Mouse (Mus musculus) limb, embryonic 13.5 days (tissue): ENCODE data around the gene Mlxip. TPM values are rescaled to one million over a fixed set of nuclear protein-coding genes. Genes with fewer than 3 reads are reported as not detected.

ENCODE experiments used
- ATAC-seq: fragments of 200-750 bp; cut with Nextera tagmentation; 2 replicates; pipeline ENCODE4 v1.8.0; 2017; ENCODE audit warnings: low read depth, moderate number of reproducible peaks, moderate TSS enrichment; ENCODE audit not compliant: low FRiP score
- H3K27ac ChIP-seq: fragments of 300-500 bp; sonication (generic); 2 replicates; pipeline ENCODE4 v1.5.1; 2015; ENCODE audit warnings: inconsistent platforms, mild to moderate bottlenecking, moderate library complexity
- H3K27me3 ChIP-seq: fragments of 300-500 bp; sonication (generic); 2 replicates; pipeline ENCODE4 v1.6.1; 2015; ENCODE audit warnings: mild to moderate bottlenecking, inconsistent platforms
- H3K36me3 ChIP-seq: fragments of 300-500 bp; sonication (generic); 2 replicates; pipeline ENCODE4 v1.6.1; 2015; ENCODE audit warnings: inconsistent platforms, mild to moderate bottlenecking, moderate library complexity
- H3K4me1 ChIP-seq: fragments of 300-500 bp; sonication (generic); 2 replicates; pipeline ENCODE4 v1.6.1; 2015; ENCODE audit warnings: inconsistent platforms
- H3K4me2 ChIP-seq: fragments of 300-500 bp; sonication (generic); replicated peaks from 2 replicates; pipeline ENCODE4 v1.6.1; 2015; ENCODE audit warnings: inconsistent platforms, mild to moderate bottlenecking, moderate library complexity
- H3K4me3 ChIP-seq: fragments of 300-500 bp; sonication (generic); 2 replicates; pipeline ENCODE4 v1.5.1; 2015; ENCODE audit warnings: moderate library complexity, mild to moderate bottlenecking, inconsistent platforms
- H3K9ac ChIP-seq: fragments of 300-500 bp; sonication (generic); 2 replicates; pipeline ENCODE4 v1.6.1; 2015; ENCODE audit warnings: mild to moderate bottlenecking, inconsistent platforms
- H3K9me3 ChIP-seq: fragments of 300-500 bp; sonication (generic); 2 replicates; pipeline ENCODE4 v1.6.1; 2016; ENCODE audit warnings: inconsistent platforms
- WGBS: fragments of 180-500 bp; shearing (Covaris S2); methylation state at CpG from one replicate; pipeline ENCODE4 v1.1.7; 2015; 5-methylcytosine and 5-hydroxymethylcytosine counted together
- polyA plus RNA-seq: library from polyadenylated mRNA; unstranded; fragments of >200 nt; fragmentation: Nextera tagmentation; extraction: Ambion mirVana; gene quantifications from 2 replicates; pipeline ENCODE4 v1.2.1, GENCODE M21; 2015

Gene Mlxip
- polyA plus RNA-seq, 1 experiment from 2014 or later: 13.9 TPM

DNA sequence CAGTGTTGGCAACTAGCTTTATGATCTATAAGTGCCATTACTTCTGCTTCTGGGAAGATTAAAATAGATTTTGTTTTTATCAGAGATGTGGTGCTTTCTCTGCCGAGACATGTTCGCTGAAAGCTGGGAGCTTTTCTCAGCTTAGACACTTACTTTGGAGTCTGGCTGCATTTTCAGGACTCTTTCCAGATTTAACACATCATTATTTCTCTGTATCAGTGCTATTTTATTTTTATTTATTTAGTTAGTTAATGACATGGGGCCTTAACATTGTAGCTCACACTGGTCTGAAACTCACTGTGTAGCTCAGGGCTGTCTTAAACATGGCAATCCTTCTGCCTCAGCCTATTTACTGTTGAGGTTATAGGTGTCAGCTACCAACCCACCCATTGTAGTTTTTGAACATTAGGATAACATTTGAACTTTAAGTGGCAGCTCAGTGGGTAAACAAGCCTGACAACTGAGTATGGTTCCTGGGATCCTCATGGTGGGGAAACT is 19.3 kb downstream of the Mlxip start:
- no peak overlapping the region for H3K27ac ChIP-seq
- H3K4me3 ChIP-seq: no peak overlapping the region
- peaks cover 7% of the 10 kb centered on the region for H3K4me1 ChIP-seq
- H3K9me3 ChIP-seq: no peaks in the 10 kb centered on the region
- H3K27me3 ChIP-seq: no peaks in the 10 kb centered on the region
- no peak overlapping the region for H3K4me2 ChIP-seq
- H3K36me3 ChIP-seq: peaks cover 9% of the 10 kb centered on the region
- 80% methylated on average over 2 of the region's 2 CpGs for WGBS
- no peak overlapping the region for H3K9ac ChIP-seq
- no peak for ATAC-seq

DNA sequence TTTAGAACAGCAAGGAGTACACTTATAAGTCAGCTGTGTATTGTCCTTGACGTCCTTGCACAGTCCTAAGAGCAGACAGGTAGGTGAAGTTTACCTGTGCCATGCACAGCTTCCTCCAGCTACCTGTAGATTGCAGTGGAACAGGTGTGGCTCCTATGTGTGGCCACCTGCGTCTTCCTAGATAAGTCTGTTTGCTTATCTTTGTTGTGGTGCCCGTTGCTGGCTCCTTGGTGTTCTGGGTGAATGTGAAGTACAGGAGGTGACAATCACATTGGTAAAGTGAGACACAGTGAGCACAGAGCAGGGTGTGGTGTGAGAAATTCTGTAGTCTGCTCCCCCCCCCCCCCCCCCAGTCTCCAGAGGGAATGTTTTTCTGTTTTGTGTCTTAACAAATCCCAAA is 21.6 kb downstream of the Mlxip start:
- H3K4me3 ChIP-seq: no peak overlapping the region
- WGBS: 93% methylated on average over 3 of the region's 3 CpGs
- H3K36me3 ChIP-seq: no peaks in the 10 kb centered on the region
- no peak overlapping the region for H3K4me2 ChIP-seq
- no peaks in the 10 kb centered on the region for H3K27me3 ChIP-seq
- no peak overlapping the region for H3K9ac ChIP-seq
- no peak for ATAC-seq
- peaks cover 16% of the 10 kb centered on the region for H3K4me1 ChIP-seq
- H3K9me3 ChIP-seq: no peaks in the 10 kb centered on the region
- H3K27ac ChIP-seq: no peak overlapping the region

DNA sequence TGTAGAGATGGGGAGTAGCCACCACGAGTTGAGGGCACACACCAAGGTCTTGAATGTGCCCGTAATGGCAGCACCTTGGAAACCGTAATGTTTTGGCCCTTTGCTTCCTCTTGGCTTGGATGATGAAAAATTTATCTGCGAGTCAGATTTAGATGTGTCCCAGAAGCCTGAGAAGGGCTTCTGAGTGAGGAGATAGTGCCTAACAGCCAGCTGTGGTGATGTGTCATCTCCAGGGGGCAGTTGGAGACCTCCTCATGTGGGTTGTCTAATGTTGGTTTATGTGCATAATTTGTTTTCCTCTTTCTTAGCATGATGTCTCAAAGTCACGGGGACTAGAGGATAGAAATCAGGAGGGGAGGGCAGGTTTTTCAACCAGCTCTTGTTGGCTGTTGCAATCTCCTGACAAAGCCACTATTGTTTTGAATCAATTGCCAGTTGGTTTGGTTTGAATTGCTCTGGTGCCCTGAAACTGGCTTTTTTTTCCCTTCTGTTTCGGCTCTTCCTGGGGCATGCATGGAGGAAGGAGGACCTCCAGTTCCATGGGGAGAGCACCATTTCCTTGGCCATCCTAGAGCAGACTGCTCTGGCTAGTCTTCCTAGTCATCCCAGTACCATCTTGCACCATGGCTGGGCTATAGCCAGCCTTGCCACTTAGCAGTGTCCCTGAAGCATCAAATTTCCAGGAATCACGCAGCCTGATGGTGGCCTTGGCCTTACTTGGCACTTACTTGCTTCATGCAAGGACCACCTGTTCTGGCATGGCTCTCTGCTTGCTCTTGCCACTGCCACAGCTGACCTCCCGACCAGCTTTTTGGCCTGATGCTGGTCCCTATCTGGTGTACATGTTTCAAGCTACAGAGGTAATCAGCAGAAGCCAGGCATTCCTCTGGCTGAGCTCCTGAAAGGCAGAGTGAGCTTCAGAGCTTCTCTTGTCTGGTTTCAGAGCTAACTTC is 22.2 kb downstream of the Mlxip start:
- 80% methylated on average over 8 of the region's 8 CpGs for WGBS
- no peak overlapping the region for H3K4me2 ChIP-seq
- no peak overlapping the region for H3K4me3 ChIP-seq

DNA sequence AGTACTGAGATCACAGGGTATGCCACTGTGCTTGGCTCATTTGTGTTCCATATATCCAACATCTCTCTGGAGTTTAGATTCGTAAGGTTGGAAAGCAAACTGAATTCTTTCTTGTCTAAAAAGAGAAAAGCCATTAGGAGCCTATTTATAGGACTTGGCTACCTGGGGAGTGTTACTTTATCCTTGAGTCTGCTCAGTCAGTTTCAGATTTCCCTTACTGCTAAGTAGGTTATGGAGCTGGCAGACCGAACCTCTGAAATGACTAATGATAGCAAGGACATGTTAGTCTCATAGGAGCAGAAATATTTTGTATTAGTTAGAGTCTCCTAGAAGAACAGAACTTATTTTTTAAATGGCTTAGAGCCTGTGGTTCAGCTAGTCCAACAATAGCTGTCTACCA is 29.3 kb downstream of the Mlxip start:
- Histone ChIP-seq H3K9ac (no peak overlapping the region), H3K27me3 (no peaks in the 10 kb centered on the region), H3K4me2 (no peak overlapping the region), H3K36me3 (no peaks in the 10 kb centered on the region), H3K9me3 (peaks cover 7% of the 10 kb centered on the region; the same call in 1 of the 2 replicates), H3K27ac (no peak overlapping the region), H3K4me1 (peaks cover 9% of the 10 kb centered on the region), H3K4me3 (no peak overlapping the region)
- WGBS: 36% methylated on average over 2 of the region's 2 CpGs
- ATAC-seq: no peak

More for the DNA sequence above, 22.2 kb downstream of the Mlxip start:
- peaks cover 16% of the 10 kb centered on the region for H3K4me1 ChIP-seq
- no peaks in the 10 kb centered on the region for H3K27me3 ChIP-seq
- no peak for ATAC-seq
- no peaks in the 10 kb centered on the region for H3K9me3 ChIP-seq
- H3K27ac ChIP-seq: no peak overlapping the region
- no peak overlapping the region for H3K9ac ChIP-seq
- no peaks in the 10 kb centered on the region for H3K36me3 ChIP-seq

DNA sequence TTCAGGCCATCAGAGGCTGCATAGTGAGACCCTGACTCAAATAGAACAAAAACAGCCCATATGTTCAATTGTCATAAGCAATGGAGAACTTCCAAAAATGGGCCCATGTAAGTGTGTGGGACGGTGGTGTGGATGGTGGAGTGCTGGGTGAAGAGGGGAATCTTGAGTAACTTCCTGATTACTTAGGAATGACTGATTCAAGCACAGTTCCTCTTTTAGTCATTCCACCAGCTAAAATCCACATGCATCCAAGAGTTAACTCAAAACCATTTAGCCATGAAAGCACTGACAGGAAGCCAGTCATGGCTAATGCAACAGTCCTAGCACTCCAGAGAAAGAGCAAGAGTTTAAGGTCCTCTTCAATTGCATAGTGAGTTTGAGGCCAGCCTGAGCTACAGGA is 33.0 kb downstream of the Mlxip start:
- WGBS: 93% methylated on average over 1 of the region's 1 CpGs
- Histone ChIP-seq H3K27ac (no peak overlapping the region), H3K9me3 (peaks cover 7% of the 10 kb centered on the region; the same call in 1 of the 2 replicates)

DNA sequence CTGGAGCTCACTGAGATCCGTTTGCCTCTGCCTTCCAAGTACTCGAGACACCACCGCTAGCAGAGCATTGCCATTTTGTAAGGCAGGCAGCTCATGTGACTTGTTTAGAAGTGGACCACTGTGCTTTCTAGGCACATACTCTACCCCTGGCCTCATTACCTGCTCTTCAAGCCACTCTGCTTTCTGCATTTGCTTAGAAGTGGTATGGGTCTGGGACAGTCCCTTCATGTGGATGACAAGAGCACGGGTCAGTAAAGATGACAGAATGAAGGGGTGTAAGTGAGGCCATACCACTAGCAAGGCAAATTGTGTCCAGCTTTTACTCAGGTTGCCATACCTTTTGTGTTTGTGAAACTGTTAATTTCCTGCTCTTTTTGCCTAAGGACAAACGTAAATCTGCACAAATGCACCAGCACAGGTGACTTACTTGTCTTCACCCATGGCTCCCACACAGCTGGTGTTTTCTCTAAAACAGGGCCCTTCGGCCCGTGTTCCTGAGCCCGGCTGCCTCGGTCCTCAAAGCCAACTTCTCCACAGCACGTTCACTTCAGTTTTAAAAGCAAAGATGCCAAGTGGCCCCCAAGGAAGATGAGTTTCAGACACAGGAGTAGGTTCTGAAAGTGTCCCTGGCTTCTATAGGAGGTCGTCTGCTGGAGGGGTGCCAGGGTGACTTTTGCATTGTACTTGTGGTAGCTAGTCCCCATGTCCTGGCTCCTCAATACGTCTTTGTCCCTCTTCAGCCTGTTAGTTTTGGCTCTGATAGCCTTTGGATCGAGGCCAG is 37.1 kb downstream of the Mlxip start:
- no peak overlapping the region for H3K4me2 ChIP-seq
- WGBS: 78% methylated on average over 13 of the region's 13 CpGs
- no peaks in the 10 kb centered on the region for H3K27me3 ChIP-seq
- no peak overlapping the region for H3K9ac ChIP-seq
- H3K9me3 ChIP-seq: peaks cover 2% of the 10 kb centered on the region; the same call in 1 of the 2 replicates
- H3K27ac ChIP-seq: no peak overlapping the region
- H3K4me1 ChIP-seq: peaks cover 24% of the 10 kb centered on the region
- no peak overlapping the region for H3K4me3 ChIP-seq
- no peaks in the 10 kb centered on the region for H3K36me3 ChIP-seq
- no peak for ATAC-seq

More for the DNA sequence above, 33.0 kb downstream of the Mlxip start:
- Histone ChIP-seq H3K36me3 (no peaks in the 10 kb centered on the region), H3K27me3 (no peaks in the 10 kb centered on the region), H3K4me3 (no peak overlapping the region), H3K4me1 (peaks cover 13% of the 10 kb centered on the region; the same call in 1 of the 2 replicates), H3K9ac (no peak overlapping the region), H3K4me2 (no peak overlapping the region)
- no peak for ATAC-seq

DNA sequence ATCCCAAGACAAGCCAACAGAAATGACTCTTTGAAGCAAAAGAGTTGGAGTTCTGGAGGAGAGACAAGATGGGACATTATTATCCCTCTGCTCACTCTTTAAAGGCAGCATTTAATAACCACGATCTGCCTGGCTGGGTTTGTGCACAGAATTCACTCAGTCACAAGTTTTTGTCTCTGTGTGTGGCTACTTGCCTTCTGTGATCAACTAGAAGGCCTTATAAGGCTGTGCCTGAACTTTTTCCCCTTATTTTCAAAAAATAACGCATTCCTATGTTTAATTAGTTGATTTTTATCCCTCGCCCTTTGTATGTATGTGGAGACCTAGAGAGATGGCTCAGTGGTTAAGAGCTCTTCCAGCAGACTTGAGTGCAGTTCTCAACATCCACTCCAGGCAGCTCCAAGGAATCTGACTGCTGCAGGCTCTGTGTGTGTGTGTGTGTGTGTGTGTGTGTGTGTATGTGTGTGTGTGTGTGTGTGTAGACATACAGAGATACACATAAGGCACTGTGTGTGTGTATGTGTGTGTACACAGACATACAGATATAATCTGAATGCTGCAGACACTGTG is 37.8 kb downstream of the Mlxip start:
- H3K4me2 ChIP-seq: no peak overlapping the region
- H3K4me1 ChIP-seq: peaks cover 24% of the 10 kb centered on the region
- no peaks in the 10 kb centered on the region for H3K36me3 ChIP-seq
- H3K4me3 ChIP-seq: no peak overlapping the region
- H3K9ac ChIP-seq: no peak overlapping the region
- no peaks in the 10 kb centered on the region for H3K27me3 ChIP-seq
- H3K9me3 ChIP-seq: no peaks in the 10 kb centered on the region
- no peak overlapping the region for H3K27ac ChIP-seq
- no peak for ATAC-seq
- WGBS: 79% methylated on average over 3 of the region's 3 CpGs

DNA sequence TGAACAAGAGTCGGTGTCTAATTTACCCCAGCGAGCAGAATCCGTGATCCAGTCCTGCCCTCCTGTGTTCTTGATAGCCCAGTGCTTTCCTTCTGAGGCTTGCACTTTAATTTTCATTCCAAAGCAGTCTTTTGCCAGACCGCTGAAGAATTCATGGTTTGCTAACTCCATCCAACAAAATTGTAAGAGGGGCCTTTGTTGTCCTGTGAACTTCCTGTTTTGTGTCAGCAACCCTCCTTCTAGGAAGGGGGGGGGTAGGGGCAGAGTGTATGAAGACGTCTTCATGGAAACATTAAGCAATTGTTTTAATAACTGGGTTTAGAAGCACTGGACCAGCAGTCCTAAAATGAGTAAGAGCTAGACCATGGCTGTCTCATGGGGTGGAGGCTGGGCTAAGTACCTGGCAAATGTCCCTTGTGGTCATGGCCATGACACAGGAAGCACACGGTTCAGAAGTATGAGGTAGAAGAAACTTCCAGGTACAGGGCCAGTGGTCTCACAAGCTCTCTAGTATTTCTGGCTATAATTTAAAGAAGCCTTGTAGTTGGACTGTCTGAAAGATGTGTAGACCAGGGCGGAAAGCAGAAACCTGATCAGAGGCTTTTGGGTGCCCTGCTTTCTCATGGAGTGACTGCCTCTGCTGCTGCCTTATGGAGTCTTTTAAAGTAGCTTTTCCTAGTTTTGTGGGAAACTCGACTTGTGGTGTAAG is 41.6 kb downstream of the Mlxip start:
- WGBS: 59% methylated on average over 8 of the region's 8 CpGs
- no peak for ATAC-seq
- no peak overlapping the region; the same call in 1 of the 2 replicates for H3K27ac ChIP-seq

DNA sequence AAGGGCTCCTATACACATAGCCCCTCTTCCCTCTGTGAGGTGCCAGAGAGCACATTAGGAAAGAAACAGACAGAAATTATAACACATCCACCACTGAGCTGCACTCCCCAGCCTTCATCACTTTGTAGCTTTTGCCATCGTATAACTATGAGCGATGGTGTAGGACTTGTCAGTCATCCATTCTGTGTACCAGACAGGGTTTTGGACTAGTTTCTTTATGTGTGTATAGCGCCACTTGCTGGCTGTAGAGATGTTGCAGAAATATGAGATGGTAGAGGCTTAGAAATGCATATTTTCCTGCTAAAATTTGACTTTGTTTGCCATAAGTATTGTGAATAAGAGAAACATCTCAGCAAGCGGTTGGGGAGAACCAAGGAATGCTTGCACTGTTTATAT is 42.2 kb downstream of the Mlxip start:
- peaks cover 4% of the 10 kb centered on the region for H3K36me3 ChIP-seq
- H3K27ac ChIP-seq: no peak overlapping the region
- H3K4me3 ChIP-seq: no peak overlapping the region
- peaks cover 19% of the 10 kb centered on the region for H3K4me1 ChIP-seq
- 44% methylated on average over 4 of the region's 4 CpGs for WGBS
- no peak for ATAC-seq
- H3K9ac ChIP-seq: no peak overlapping the region
- no peak overlapping the region for H3K4me2 ChIP-seq
- no peaks in the 10 kb centered on the region for H3K27me3 ChIP-seq
- H3K9me3 ChIP-seq: no peaks in the 10 kb centered on the region

More for the DNA sequence above, 41.6 kb downstream of the Mlxip start:
- Histone ChIP-seq H3K9ac (peak overlapping the region; percentile 31; the same call in 1 of the 2 replicates), H3K4me1 (peaks cover 24% of the 10 kb centered on the region), H3K4me2 (no peak overlapping the region), H3K36me3 (peaks cover 2% of the 10 kb centered on the region; the same call in 1 of the 2 replicates), H3K4me3 (no peak overlapping the region), H3K9me3 (no peaks in the 10 kb centered on the region), H3K27me3 (no peaks in the 10 kb centered on the region)

DNA sequence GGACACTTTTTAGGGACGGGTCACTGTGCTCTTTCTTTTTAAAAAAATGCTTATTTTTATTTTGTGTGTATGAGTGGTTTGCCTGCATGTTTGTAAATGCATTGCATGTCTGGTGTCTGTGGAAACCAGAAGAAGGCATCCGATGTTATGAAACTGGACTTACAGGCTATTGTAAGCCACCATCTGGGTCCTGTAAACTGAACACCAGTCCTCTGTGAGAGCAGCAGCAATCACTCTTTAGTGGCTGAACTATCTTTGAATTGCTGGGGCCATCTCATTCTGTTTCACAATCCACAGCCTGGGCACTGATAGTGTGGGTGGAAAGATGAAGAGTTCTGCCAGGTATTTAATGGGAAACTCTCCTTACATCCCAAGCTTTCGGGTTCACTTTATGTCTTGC is 43.8 kb downstream of the Mlxip start:
- peaks cover 8% of the 10 kb centered on the region for H3K4me1 ChIP-seq
- WGBS: 89% methylated on average over 3 of the region's 3 CpGs
- H3K4me3 ChIP-seq: no peak overlapping the region
- no peak for ATAC-seq
- H3K27me3 ChIP-seq: no peaks in the 10 kb centered on the region
- H3K4me2 ChIP-seq: no peak overlapping the region
- H3K9ac ChIP-seq: no peak overlapping the region
- no peak overlapping the region for H3K27ac ChIP-seq
- peaks cover 20% of the 10 kb centered on the region for H3K36me3 ChIP-seq
- H3K9me3 ChIP-seq: no peaks in the 10 kb centered on the region

DNA sequence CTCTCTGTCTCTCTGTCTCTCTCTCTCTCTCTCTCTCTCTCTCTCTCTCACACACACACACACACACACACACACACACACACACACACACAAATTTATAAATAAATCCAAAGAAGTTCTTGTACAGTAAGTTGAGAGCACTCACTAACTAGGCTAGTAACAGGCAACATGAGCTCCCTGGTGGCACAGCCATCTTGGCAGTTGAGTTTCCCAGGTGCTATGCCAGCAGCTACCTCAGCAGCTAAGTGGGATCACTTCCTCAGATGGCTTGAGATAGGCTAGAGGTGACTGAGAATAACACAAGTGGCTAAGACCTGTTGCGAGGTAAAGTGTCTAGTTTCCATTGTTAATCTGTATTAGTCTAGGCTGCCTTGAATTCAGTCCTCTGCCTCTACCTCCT is 44.7 kb downstream of the Mlxip start:
- Histone ChIP-seq H3K9me3 (no peaks in the 10 kb centered on the region), H3K36me3 (peaks cover 24% of the 10 kb centered on the region), H3K4me2 (no peak overlapping the region), H3K27me3 (no peaks in the 10 kb centered on the region), H3K4me1 (peaks cover 8% of the 10 kb centered on the region), H3K9ac (no peak overlapping the region), H3K4me3 (no peak overlapping the region), H3K27ac (no peak overlapping the region)
- WGBS: 85% methylated on average over 1 of the region's 1 CpGs
- no peak for ATAC-seq
